Comparison of ENCODE assay signal across 8 mouse cellular contexts in the genomic region with DNA sequence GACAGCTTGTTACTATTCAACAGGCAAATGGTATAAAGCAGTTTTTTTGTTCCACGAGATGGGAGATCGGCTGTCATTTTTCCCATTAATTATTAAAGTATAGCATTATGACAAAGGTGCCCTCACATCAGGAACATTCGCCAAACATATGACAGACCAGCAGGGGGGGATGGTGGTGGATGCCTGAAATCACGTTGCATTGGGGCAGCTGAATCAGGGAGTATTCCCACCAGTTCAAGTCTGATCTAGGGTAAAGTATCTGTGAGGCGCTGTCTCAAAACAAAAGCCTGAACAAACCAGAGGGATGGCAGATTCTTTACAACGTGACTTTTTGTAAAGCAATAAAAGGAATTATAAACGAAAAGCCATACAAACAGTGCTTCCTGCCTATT. TPM values are rescaled to one million over a fixed set of nuclear protein-coding genes. Genes with fewer than 3 reads are reported as not detected.
DNase-seq lines count a peak whose midpoint lies in the region; ATAC-seq lines count a peak whose summit lies in the region.

No protein-coding gene starts in this region.

- H3K9ac ChIP-seq in heart, embryonic 12.5 days, result peak overlapping the region; percentile 93

- no peak for ATAC-seq in heart, embryonic 12.5 days (ENCODE audit: insufficient number of reproducible peaks, low FRiP score)

- no peaks in the 10 kb centered on the region for H3K27me3 ChIP-seq in heart, embryonic 12.5 days (replicated peaks)
- no peaks in the 10 kb centered on the region for H3K27me3 ChIP-seq in splenic B cell, adult 2 months (ENCODE audit: control insufficient read depth, insufficient read depth, low read length, poor library complexity, severe bottlenecking)

- no peaks in the 10 kb centered on the region for H3K9me3 ChIP-seq in heart, embryonic 12.5 days (replicated peaks)

- WGBS in heart, embryonic 12.5 days, result 26% methylated on average over 7 of the region's 7 CpGs
- WGBS in macrophage (ENCODE audit: missing documents), result 7% methylated on average over 7 of the region's 7 CpGs

- peaks cover 3% of the 10 kb centered on the region; the same call in 1 of the 2 replicates for H3K36me3 ChIP-seq in heart, embryonic 12.5 days
- peaks cover 11% of the 10 kb centered on the region; the same call in 1 of the 2 replicates for H3K36me3 ChIP-seq in macrophage (ENCODE audit: inconsistent target)
- no peaks in the 10 kb centered on the region for H3K36me3 ChIP-seq in splenic B cell, adult 2 months (ENCODE audit: control insufficient read depth, insufficient read depth, low read length, poor library complexity, severe bottlenecking)

- peak overlapping the region; percentile 84 for H3K4me2 ChIP-seq in heart, embryonic 12.5 days

- peak overlapping the region; percentile 83 for H3K27ac ChIP-seq in heart, embryonic 12.5 days (ENCODE audit: poor library complexity, severe bottlenecking)
- peak overlapping the region; percentile 86 for H3K27ac ChIP-seq in macrophage

- peaks cover 58% of the 10 kb centered on the region for H3K79me2 ChIP-seq in macrophage (ENCODE audit: inconsistent target)

- H3K4me3 ChIP-seq in heart, embryonic 12.5 days, result peak overlapping the region; percentile 97
- H3K4me3 ChIP-seq in macrophage (ENCODE audit: inconsistent target), result peak overlapping the region; percentile 90

- DNase-seq in adrenal gland, postnatal 10 days, result peak; percentile 50
- no peak for DNase-seq in adrenal gland, adult 8-10 months
- DNase-seq in Muller cell, postnatal 12 days (ENCODE audit: inconsistent ontology term), result peak; percentile 80
- DNase-seq in embryo, embryonic 10.5 days (ENCODE audit: low spot score), result peak; percentile 74
- peak; percentile 63 for DNase-seq in kidney, postnatal 10 days
- DNase-seq in splenic B cell, adult 2 months (ENCODE audit: low read depth, low spot score), result peak; percentile 71

- peaks cover 27% of the 10 kb centered on the region for H3K4me1 ChIP-seq in heart, embryonic 12.5 days (replicated peaks)

RNA-seq across cellular contexts. Expression of gene Dtnbp1, which starts 1.1 kb away (rescaled TPM):
- total RNA-seq in adrenal gland, postnatal 10 days (2021), result 10 to 100 TPM; 68.2 to 69.8 TPM
- 10 to 100 TPM; 36.0 to 41.1 (median 39.5) TPM for total RNA-seq in adrenal gland, adult 8-10 months (2022)
- 72.3 and 72.4 TPM in 2 replicates for polyA plus RNA-seq in heart, embryonic 12.5 days (2016; fragmentation: Nextera tagmentation; extraction: Ambion mirVana)
- 100 to 1,000 TPM in 19 of 26 experiments, 10 to 100 TPM in 7; 54.4 to 318 (median 136) TPM for total RNA-seq in macrophage (2018; cell fraction: chromatin; rRNA removed)
- total RNA-seq in macrophage (2018; cell fraction: cytosol; rRNA removed), result 100 to 1,000 TPM; 107 to 202 (median 147) TPM
- 100 to 1,000 TPM in 17 of 26 experiments, 10 to 100 TPM in 9; 53.3 to 191 (median 113) TPM for total RNA-seq in macrophage (2018; cell fraction: nucleus; rRNA removed)
- 125 to 155 TPM (median 146 TPM) in 3 replicates for polyA plus RNA-seq in macrophage (2018)
